Mouse (Mus musculus): Measurements from ENCODE around the gene C1qtnf1. TPM values are rescaled to one million over a fixed set of nuclear protein-coding genes. Genes with fewer than 3 reads are reported as not detected.

Gene C1qtnf1
- polyA plus RNA-seq, 1 experiment from 2014 or later = 1.1 TPM

DNA sequence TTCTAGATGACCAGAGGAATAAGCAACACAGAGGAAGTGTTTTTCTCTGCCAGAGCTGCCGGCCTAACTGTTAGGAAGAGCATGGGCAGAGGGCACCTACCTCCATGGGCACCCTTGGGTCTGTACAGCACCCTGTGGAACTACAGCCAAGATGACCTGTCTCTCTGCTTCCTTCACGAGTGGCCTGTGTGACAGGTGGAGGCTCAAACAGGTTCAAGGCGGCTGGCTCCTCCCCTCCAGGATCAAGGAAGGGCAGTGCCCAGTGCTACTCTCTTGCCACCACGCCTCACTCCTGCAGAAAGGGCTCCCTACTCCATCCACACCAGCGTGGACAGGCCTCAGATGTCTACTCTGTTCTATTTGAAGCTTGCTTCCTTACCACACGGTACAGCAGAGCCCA is 12.4 kb upstream of the C1qtnf1 start:
- Histone ChIP-seq H3K4me3 (ENCODE audit: low read depth, low read length) (no peak overlapping the region), H3K4me2 (replicated peaks; ENCODE audit: low read depth, low read length) (no peak overlapping the region), H3K9ac (ENCODE audit: low read depth, low read length) (no peak overlapping the region), H3K4me1 (replicated peaks; ENCODE audit: control insufficient read depth, insufficient read depth, low read length) (peaks cover 6% of the 10 kb centered on the region; the same call in 1 of the 2 replicates), H3K27me3 (ENCODE audit: control insufficient read depth, insufficient read depth, low read length) (no peaks in the 10 kb centered on the region), H3K36me3 (ENCODE audit: control insufficient read depth, insufficient read depth, low read length) (no peaks in the 10 kb centered on the region), H3K9me3 (ENCODE audit: control insufficient read depth, low read length) (no peaks in the 10 kb centered on the region), H3K27ac (ENCODE audit: low read depth, low read length) (no peak overlapping the region)
- no peak for ATAC-seq (ENCODE audit: low FRiP score)
- 89% methylated on average over 6 of the region's 6 CpGs for WGBS
- DNase-seq (ENCODE audit: low spot score) = no peak

DNA sequence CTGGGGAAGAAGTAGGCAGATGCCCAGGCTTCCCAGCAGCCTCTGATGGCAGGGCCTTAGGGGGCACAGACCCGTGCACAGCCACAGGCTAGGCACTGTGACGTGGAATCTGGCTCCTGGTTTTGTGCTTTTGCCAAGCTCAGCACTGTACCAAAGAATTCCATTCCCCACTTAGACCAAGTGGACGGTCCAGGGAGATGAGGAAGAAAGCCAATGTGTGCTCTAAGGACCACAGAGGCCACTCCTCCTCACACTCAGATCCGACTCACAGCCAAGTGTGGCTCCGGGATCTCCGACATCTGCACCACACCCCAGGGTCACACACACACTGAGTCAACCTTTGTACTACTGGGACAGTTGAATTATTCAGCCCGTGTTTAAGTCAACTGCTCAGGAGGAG is 12.0 kb upstream of the C1qtnf1 start:
- Histone ChIP-seq H3K9me3 (ENCODE audit: control insufficient read depth, low read length) (no peaks in the 10 kb centered on the region), H3K4me3 (ENCODE audit: low read depth, low read length) (no peak overlapping the region), H3K9ac (ENCODE audit: low read depth, low read length) (no peak overlapping the region), H3K4me1 (replicated peaks; ENCODE audit: control insufficient read depth, insufficient read depth, low read length) (peaks cover 6% of the 10 kb centered on the region; the same call in 1 of the 2 replicates), H3K4me2 (replicated peaks; ENCODE audit: low read depth, low read length) (no peak overlapping the region), H3K27me3 (ENCODE audit: control insufficient read depth, insufficient read depth, low read length) (no peaks in the 10 kb centered on the region), H3K36me3 (ENCODE audit: control insufficient read depth, insufficient read depth, low read length) (no peaks in the 10 kb centered on the region), H3K27ac (ENCODE audit: low read depth, low read length) (no peak overlapping the region)
- no peak for DNase-seq (ENCODE audit: low spot score)
- 87% methylated on average over 7 of the region's 7 CpGs for whole genome bisulfite sequencing
- no peak for ATAC-seq (ENCODE audit: low FRiP score)

DNA sequence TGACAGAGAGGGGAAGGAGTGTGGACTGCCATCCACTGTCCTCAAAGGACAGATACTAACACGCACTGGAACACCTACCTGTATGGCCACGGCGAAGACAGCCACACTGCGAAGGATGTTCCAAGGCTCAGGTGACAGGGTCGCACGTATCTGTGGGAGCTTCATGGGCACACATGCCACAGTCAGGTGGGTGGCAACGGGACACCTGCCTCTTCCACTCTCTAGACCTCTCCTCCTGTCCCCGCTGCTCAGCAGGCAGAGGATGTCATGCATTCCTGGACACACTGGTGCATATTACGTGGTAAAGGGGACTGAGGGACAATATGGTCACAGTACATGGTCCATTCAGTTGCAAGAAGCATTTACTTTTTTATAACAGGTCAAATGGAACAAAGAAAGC is 10.5 kb upstream of the C1qtnf1 start:
- H3K4me2 ChIP-seq (replicated peaks; ENCODE audit: low read depth, low read length) = no peak overlapping the region
- ATAC-seq (ENCODE audit: low FRiP score) = no peak
- no peaks in the 10 kb centered on the region for H3K36me3 ChIP-seq (ENCODE audit: control insufficient read depth, insufficient read depth, low read length)
- no peaks in the 10 kb centered on the region for H3K9me3 ChIP-seq (ENCODE audit: control insufficient read depth, low read length)
- H3K4me1 ChIP-seq (replicated peaks; ENCODE audit: control insufficient read depth, insufficient read depth, low read length) = peaks cover 6% of the 10 kb centered on the region; the same call in 1 of the 2 replicates
- H3K4me3 ChIP-seq (ENCODE audit: low read depth, low read length) = no peak overlapping the region
- no peak overlapping the region for H3K27ac ChIP-seq (ENCODE audit: low read depth, low read length)
- no peak for DNase-seq (ENCODE audit: low spot score)
- no peak overlapping the region for H3K9ac ChIP-seq (ENCODE audit: low read depth, low read length)
- WGBS = 95% methylated on average over 9 of the region's 9 CpGs
- H3K27me3 ChIP-seq (ENCODE audit: control insufficient read depth, insufficient read depth, low read length) = no peaks in the 10 kb centered on the region

DNA sequence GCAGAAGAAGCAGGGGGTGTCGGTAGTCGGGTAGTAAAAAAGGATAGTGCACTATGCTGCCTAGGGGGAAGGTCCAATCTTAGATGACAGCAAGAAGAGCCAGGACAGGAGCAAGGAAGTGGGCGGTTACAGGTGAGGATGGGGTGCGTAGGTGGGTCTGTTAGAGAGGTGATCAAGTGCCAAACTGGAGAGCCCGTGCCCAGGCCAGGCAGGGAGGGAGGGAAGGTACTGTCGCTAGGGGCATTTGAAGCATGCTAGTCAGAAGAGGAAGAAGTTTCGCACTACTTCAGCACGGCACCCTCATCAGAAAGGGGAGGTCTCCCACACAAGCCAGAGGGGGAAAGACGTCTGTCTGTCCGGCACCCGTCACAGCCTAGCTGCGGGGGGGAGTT is 9.6 kb upstream of the C1qtnf1 start:
- H3K4me3 ChIP-seq (ENCODE audit: low read depth, low read length) = peak overlapping the region; percentile 95
- peaks cover 6% of the 10 kb centered on the region; the same call in 1 of the 2 replicates for H3K4me1 ChIP-seq (replicated peaks; ENCODE audit: control insufficient read depth, insufficient read depth, low read length)
- ATAC-seq (ENCODE audit: low FRiP score) = peak; percentile 63
- no peak for DNase-seq (ENCODE audit: low spot score)
- H3K9me3 ChIP-seq (ENCODE audit: control insufficient read depth, low read length) = no peaks in the 10 kb centered on the region
- peak overlapping the region; percentile 94 for H3K9ac ChIP-seq (ENCODE audit: low read depth, low read length)
- H3K27ac ChIP-seq (ENCODE audit: low read depth, low read length) = peak overlapping the region; percentile 51
- peak overlapping the region; percentile 90 for H3K4me2 ChIP-seq (replicated peaks; ENCODE audit: low read depth, low read length)
- 5% methylated on average over 12 of the region's 12 CpGs for WGBS
- H3K36me3 ChIP-seq (ENCODE audit: control insufficient read depth, insufficient read depth, low read length) = no peaks in the 10 kb centered on the region
- no peaks in the 10 kb centered on the region for H3K27me3 ChIP-seq (ENCODE audit: control insufficient read depth, insufficient read depth, low read length)

DNA sequence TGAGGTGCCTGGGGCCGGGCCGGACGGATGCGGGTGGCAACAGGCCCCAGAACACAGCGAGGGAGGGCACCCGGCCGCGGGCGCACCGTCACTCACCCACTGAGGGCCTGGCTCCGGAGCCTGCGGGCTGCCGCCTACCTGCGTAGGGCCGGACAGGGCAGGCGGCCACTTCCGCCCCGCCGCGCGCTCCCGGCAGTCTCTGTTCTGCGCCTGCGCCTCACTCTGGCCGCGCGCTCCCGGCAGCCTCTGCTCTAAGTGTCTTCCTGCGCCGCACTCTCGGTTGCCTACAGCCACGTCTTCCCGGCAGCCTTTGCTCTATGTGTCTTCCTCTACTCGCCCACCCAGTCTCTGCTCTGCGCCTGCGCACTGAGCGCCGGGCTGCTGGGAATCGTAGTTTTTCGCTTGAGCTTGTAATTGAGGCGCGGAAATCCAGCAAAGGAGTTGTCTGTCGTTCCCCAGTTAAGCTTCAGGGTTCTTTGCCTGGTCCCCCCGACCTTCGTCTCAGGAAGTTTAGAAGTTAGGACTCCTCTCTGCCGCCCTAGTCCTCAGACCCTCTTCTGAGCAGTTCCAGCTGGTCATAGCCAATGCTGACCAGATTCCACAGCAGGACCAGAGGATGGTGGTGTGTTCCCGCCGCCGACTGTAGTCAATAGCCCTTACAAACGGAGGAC is 9.0 kb upstream of the C1qtnf1 start, which contains the start of gene Cant1:
Gene Cant1, minus strand, starts transcription at position 253 of the 671 bp plus-strand sequence.
- no peaks in the 10 kb centered on the region for H3K27me3 ChIP-seq (ENCODE audit: control insufficient read depth, insufficient read depth, low read length)
- no peaks in the 10 kb centered on the region for H3K36me3 ChIP-seq (ENCODE audit: control insufficient read depth, insufficient read depth, low read length)
- H3K4me3 ChIP-seq (ENCODE audit: low read depth, low read length) = peak within 1 kb of the TSS; percentile 95
- H3K9ac ChIP-seq (ENCODE audit: low read depth, low read length) = peak within 1 kb of the TSS; percentile 94
- WGBS = under 1% methylated on average over 50 of the region's 50 CpGs
- ATAC-seq (ENCODE audit: low FRiP score) (peak; percentile 95), DNase-seq (ENCODE audit: low spot score) (peak; percentile 97)
- H3K4me2 ChIP-seq (replicated peaks; ENCODE audit: low read depth, low read length) = peak within 1 kb of the TSS; percentile 90
- H3K9me3 ChIP-seq (ENCODE audit: control insufficient read depth, low read length) = no peaks in the 10 kb centered on the region
- H3K27ac ChIP-seq (ENCODE audit: low read depth, low read length) = peak within 1 kb of the TSS; percentile 51
- peaks cover 6% of the 10 kb centered on the region; the same call in 1 of the 2 replicates for H3K4me1 ChIP-seq (replicated peaks; ENCODE audit: control insufficient read depth, insufficient read depth, low read length)

DNA sequence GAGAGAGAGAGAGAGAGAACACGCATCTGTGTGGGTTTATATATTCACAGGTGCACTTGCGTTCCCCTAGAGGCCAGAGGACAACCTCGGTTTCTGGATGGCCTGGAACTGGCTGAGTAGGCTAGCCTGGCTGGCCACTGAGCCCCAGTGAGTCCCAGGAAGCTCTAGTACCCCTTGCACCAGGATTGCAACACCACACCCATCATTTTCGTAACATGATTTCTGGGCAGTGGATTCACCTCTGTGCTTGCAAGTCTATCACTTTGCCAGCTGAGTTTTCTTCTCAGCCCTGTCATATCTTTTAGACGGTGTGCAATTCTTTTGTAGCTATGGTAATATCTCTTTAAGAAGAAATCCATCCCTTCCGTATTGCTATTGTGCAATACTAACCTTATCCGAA is 7.7 kb upstream of the C1qtnf1 start:
- DNase-seq (ENCODE audit: low spot score) (no peak), ATAC-seq (ENCODE audit: low FRiP score) (no peak)
- H3K4me2 ChIP-seq (replicated peaks; ENCODE audit: low read depth, low read length) = no peak overlapping the region; the same call in 1 of the 2 replicates
- no peak overlapping the region for H3K4me3 ChIP-seq (ENCODE audit: low read depth, low read length)
- WGBS = 81% methylated on average over 7 of the region's 7 CpGs
- H3K9ac ChIP-seq (ENCODE audit: low read depth, low read length) = no peak overlapping the region
- no peaks in the 10 kb centered on the region for H3K27me3 ChIP-seq (ENCODE audit: control insufficient read depth, insufficient read depth, low read length)
- no peak overlapping the region for H3K27ac ChIP-seq (ENCODE audit: low read depth, low read length)
- H3K36me3 ChIP-seq (ENCODE audit: control insufficient read depth, insufficient read depth, low read length) = no peaks in the 10 kb centered on the region
- peaks cover 6% of the 10 kb centered on the region; the same call in 1 of the 2 replicates for H3K4me1 ChIP-seq (replicated peaks; ENCODE audit: control insufficient read depth, insufficient read depth, low read length)
- no peaks in the 10 kb centered on the region for H3K9me3 ChIP-seq (ENCODE audit: control insufficient read depth, low read length)

DNA sequence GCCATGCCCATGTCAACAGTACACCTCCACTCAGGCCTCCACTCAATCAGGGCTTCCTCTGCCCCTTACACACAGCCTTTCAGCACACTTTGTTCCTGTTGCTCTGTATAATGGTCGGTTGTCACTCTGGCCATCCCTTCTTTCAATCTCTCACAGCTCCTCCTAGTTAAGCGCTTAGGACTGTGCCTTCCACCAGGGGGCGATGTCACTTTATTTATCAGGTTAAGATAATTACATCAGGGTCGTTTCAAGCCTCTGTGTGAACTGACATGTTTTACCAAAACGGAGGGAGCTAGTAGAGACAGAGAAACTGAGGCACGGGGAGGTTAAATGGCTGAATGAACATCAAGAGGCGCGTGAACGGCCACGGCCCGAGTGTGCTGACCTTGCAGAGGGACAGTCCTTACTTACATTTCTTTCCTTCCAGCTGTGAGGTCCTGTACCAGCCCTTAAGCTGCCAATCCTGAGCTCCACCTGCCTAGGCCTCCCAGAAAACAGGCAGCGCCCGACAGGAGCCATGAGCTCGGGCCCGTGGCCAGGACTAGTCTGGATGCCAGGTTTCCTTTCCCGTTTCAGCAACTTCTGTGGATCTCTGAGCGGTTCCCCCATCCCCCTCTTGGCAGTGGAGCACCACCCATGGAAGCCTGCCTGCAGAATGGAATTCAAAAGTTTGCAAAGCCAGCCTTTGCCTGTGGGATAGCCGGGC is 4.6 kb upstream of the C1qtnf1 start:
- no peak overlapping the region for H3K9ac ChIP-seq (ENCODE audit: low read depth, low read length)
- H3K27me3 ChIP-seq (ENCODE audit: control insufficient read depth, insufficient read depth, low read length) = no peaks in the 10 kb centered on the region
- no peaks in the 10 kb centered on the region for H3K36me3 ChIP-seq (ENCODE audit: control insufficient read depth, insufficient read depth, low read length)
- H3K4me2 ChIP-seq (replicated peaks; ENCODE audit: low read depth, low read length) = peak overlapping the region; percentile 26
- DNase-seq (ENCODE audit: low spot score) = peak; percentile 89
- H3K4me3 ChIP-seq (ENCODE audit: low read depth, low read length) = no peak overlapping the region
- no peak overlapping the region for H3K27ac ChIP-seq (ENCODE audit: low read depth, low read length)
- H3K4me1 ChIP-seq (replicated peaks; ENCODE audit: control insufficient read depth, insufficient read depth, low read length) = peaks cover 3% of the 10 kb centered on the region
- ATAC-seq (ENCODE audit: low FRiP score) = no peak
- WGBS = 8% methylated on average over 18 of the region's 18 CpGs
- H3K9me3 ChIP-seq (ENCODE audit: control insufficient read depth, low read length) = no peaks in the 10 kb centered on the region

DNA sequence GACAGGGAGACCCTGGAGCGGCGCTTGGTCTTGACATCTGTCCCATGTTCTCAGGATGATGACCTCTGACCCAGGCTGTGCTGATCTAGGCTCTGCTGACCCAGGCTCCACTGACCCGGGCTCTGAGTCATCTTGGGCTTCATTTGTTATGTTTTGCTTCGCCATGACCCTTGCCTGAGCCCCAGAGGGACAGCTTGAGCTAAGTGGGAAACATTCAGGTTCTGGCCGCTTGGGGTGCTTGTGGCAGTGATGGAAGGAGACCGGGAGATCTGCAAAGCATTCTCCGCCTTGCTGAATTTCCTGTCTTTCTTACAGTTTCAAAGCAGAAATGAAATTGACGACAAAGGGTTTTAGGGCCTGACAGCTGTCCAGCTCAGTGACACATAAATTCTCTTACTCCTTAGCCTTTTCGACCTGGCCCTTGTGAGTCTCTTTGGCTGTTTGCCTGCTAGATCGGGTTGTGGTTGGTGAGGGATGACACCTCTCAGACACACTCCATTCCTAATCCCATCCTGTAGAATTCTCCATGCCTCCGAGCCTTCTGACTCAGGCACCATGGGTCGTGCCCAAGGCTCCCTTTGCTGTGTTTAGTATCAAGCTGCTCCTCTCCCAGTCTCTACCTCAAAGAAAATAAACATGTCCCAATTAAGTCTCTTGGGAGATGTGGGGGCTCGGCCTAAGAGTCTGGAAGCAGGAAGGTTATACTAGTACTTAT is 3.2 kb upstream of the C1qtnf1 start:
- Histone ChIP-seq H3K9me3 (ENCODE audit: control insufficient read depth, low read length) (no peaks in the 10 kb centered on the region), H3K27ac (ENCODE audit: low read depth, low read length) (no peak overlapping the region), H3K27me3 (ENCODE audit: control insufficient read depth, insufficient read depth, low read length) (no peaks in the 10 kb centered on the region; the same call in 1 of the 2 replicates), H3K36me3 (ENCODE audit: control insufficient read depth, insufficient read depth, low read length) (no peaks in the 10 kb centered on the region), H3K4me2 (replicated peaks; ENCODE audit: low read depth, low read length) (no peak overlapping the region), H3K4me3 (ENCODE audit: low read depth, low read length) (no peak overlapping the region), H3K4me1 (replicated peaks; ENCODE audit: control insufficient read depth, insufficient read depth, low read length) (peaks cover 4% of the 10 kb centered on the region), H3K9ac (ENCODE audit: low read depth, low read length) (no peak overlapping the region)
- WGBS = 61% methylated on average over 13 of the region's 13 CpGs
- DNase-seq (ENCODE audit: low spot score) = no peak
- ATAC-seq (ENCODE audit: low FRiP score) = no peak

Data from hindbrain, embryonic 11.5 days (tissue).